Mouse (Mus musculus) cortical plate, adult 2 months (tissue): ENCODE measurements around the gene Alx1. TPM values are rescaled to one million over a fixed set of nuclear protein-coding genes. Genes with fewer than 3 reads are reported as not detected.

Experiments used
- H3K27ac ChIP-seq: fragments of 200-500 bp; 2 replicates; pipeline ENCODE4 v1.5.1; 2012; ENCODE audit warnings: low read length, control low read depth, inconsistent platforms; ENCODE audit not compliant: insufficient read depth
- H3K4me1 ChIP-seq: fragments of 200-500 bp; 2 replicates; pipeline ENCODE4 v1.6.1; 2011; ENCODE audit warnings: low read length; ENCODE audit not compliant: control insufficient read depth, insufficient read depth
- H3K4me3 ChIP-seq: fragments of 200-500 bp; 2 replicates; pipeline ENCODE4 v1.5.1; 2011; ENCODE audit warnings: mild to moderate bottlenecking, low read length, control low read depth; ENCODE audit not compliant: insufficient read depth
- CTCF ChIP-seq: fragments of 200-500 bp; IDR thresholded peaks from 2 replicates; pipeline ENCODE4 v1.5.1; 2011; ENCODE audit warnings: mild to moderate bottlenecking, control low read depth, low read length; ENCODE audit not compliant: insufficient read depth; ENCODE audit errors: extremely low read depth
- POLR2A ChIP-seq: fragments of 200-500 bp; IDR thresholded peaks from 2 replicates; pipeline ENCODE4 v1.6.1; 2011; ENCODE audit warnings: mild to moderate bottlenecking, low read length, control low read depth; ENCODE audit not compliant: insufficient read depth; ENCODE audit errors: extremely low read depth
- polyA plus RNA-seq: library from polyadenylated mRNA; depleted of rRNA; stranded (reverse); fragments of >200 nt; gene quantifications from 2 replicates; pipeline ENCODE4 v1.2.3, GENCODE M21; 2012; rRNA removed

The Alx1 gene
- polyA plus RNA-seq, 1 experiment, result 0.13 TPM

DNA sequence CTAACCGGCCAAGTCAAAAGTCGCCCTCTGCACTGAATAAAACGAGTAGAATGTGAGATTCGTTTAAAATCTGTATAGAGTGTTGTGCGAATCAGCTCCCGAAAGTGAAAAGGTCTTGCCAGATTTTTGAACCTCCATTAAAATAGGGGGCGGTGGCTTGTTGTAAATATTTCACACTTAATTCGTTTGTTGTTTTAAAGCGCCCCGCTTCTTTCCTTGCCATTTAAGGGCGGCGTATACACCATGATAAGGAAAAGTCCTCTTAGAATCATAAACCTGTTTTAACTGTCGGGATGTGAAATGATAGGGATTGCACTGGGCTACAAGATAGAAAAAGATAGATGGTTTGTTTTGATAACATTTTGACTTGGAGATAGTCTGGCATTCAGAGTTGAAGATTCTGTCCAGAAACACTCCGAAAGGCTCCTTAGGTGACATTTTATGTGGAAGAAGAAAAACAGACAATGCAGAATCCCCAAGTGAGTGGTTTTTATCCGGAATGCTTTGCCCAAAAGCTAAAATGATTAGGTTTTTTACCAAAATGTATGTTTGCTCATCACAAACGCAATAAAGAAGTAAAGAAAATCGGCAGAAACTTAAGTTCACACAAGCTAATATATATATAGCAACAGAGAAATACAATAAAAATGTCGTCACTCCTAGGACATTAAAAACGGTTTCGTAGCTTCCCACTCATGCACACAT lies 2.6 kb downstream of the Alx1 start:
- TF ChIP-seq CTCF (no peak), POLR2A (no peak)
- Histone ChIP-seq H3K27ac (no peak overlapping the region), H3K4me3 (no peak overlapping the region), H3K4me1 (no peaks in the 10 kb centered on the region)

DNA sequence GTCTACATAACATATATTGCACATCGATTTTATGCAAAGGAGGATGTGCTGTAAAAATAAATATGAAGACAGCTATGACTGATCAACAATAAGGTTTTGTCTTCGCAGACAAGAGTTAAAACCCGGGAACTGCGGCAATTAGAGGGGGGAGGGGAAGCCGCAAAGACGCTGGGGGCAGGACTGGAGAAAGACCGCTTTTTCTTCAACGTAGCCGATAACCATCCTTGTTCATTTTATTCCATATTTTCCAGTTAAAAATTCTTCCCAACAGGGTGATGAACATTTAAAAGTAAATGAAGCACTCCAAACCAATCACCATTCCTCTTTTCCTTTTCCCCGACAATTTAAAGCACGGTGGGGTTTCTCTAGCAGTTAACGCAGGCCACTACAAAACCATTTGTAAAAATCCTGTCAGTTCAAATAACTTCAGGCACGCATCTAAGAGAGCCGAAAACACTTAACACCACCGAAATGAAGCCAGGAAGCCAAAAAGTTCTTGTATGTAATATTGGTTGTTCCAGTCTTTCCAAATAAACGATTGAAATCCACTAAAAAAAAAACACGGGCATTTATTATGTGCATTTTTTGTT lies 3.3 kb downstream of the Alx1 start:
- H3K4me3 ChIP-seq, result no peak overlapping the region
- H3K27ac ChIP-seq, result no peak overlapping the region
- no peaks in the 10 kb centered on the region for H3K4me1 ChIP-seq
- TF ChIP-seq POLR2A (no peak), CTCF (no peak)

DNA sequence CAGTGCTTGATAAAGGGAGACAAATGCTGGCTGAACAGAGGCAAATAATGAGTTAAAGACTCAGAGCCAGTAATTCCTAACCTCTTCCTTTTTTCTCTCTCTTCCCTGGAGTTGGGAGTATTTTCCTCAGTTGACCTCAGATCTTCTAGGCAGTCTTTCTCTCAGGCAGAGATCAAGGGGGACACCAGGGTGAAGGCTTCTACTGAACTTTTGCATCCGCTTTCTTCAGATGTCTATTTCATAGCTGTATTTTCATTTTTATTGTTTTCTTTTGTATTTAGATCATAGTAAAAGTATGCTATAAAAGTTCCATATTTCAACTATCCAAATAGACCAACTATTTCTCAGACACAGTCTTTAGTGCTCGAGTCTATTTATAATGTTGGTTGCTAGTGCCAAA lies 27.5 kb downstream of the Alx1 start:
- TF ChIP-seq POLR2A (no peak), CTCF (no peak)
- H3K4me3 ChIP-seq, result no peak overlapping the region
- no peaks in the 10 kb centered on the region for H3K4me1 ChIP-seq
- H3K27ac ChIP-seq, result no peak overlapping the region

DNA sequence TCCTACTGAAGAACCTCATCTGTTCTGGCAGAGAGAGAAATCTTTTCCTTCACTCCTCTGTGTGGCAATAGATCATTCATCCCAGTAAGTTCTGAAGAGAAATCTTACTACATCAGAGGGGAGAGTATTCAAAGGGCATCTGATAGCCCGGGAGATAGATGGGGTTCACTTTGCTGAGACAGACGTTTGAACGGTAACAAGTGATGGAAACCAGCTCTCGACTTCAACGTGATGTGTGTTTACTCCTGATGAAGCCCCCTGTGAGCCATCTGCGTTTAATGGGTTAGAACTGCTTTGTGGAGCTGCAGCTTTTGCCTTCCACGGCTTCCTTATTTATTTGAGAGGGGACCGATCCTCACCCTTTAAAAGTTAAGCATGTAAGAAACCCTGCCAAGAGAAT lies 29.1 kb downstream of the Alx1 start:
- Histone ChIP-seq H3K4me1 (no peaks in the 10 kb centered on the region), H3K27ac (no peak overlapping the region), H3K4me3 (no peak overlapping the region)
- TF ChIP-seq CTCF, result no peak
- no peak for TF ChIP-seq POLR2A

DNA sequence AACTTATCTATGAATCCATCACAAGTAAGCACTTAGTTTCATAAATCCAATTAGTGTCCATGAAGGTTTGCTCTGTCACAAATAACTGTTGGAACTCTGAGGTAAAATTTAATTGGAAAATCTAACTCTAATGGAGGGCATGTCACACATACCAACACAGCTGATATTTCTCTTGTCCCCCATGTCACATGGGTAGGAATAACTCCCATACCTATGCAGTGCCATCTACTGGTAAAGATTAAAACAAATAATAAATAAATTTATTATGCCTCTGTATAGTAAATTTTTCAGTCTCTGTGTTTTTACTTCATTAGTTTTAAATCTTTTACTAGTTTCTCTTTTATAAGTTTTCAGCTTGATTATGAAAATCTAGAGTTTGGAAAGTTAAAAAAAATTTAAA lies 30.4 kb downstream of the Alx1 start:
- TF ChIP-seq POLR2A, result no peak
- no peak for TF ChIP-seq CTCF
- Histone ChIP-seq H3K4me1 (no peaks in the 10 kb centered on the region), H3K4me3 (no peak overlapping the region), H3K27ac (no peak overlapping the region)

DNA sequence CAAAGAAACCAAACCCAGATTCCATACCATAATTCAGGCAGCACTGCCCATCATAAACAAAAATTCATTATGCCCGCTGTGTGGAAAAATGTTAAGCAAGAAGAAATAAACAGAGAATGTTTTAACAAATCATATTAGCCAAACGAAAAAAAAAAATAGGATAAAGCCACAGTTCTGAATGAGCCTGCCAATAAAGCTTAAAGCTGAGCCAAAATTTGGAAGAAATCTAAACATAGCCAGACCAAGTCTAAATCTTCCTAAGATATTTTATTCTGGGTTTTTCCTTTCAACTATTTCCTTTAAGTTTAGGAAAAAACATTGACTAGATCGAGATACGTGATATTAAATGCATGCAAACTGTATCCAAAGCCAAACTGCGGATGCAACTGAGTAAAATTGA lies 54.9 kb downstream of the Alx1 start:
- TF ChIP-seq POLR2A (no peak), CTCF (no peak)
- no peak overlapping the region for H3K4me3 ChIP-seq
- no peak overlapping the region for H3K27ac ChIP-seq
- no peaks in the 10 kb centered on the region for H3K4me1 ChIP-seq

DNA sequence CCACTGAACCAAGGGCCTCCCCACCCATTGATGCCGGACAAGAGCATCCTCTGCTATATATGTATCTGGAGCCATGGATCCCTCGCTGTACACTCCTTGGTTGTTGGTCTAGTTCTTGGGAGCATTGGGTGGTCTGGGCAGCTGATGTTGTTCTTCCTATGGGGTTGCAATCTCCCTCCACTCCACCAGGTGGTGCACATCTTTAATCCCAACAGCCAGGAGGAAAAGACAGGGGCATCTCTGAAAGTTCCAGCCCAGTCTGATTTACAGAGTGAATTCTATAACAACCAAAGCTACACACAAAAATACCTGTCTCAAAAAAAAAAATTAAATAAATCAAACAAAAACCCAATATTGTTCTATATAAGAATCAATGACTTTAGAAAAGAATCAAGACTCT lies 70.4 kb downstream of the Alx1 start:
- Histone ChIP-seq H3K4me3 (no peak overlapping the region), H3K27ac (no peak overlapping the region), H3K4me1 (no peaks in the 10 kb centered on the region)
- TF ChIP-seq POLR2A, result no peak
- TF ChIP-seq CTCF, result no peak

Other genes starting within 250 kb of the Alx1 start
- 1.6 and 2.8 TPM in 2 replicates for gene Lrriq1, start 206.1 kb upstream of the Alx1 start, polyA plus RNA-seq